ENCODE assay signal across 12 mouse cellular contexts in genomic region chr12:49171014-49171677, GRCm38 (mm10).
DNase-seq lines count a peak whose midpoint lies in the region; ATAC-seq and TF ChIP-seq lines count a peak whose summit lies in the region.
"Had no signal": no experiment of that assay in that cellular context is flagged by ENCODE, and none has a peak within 500 bp of the region (broad histone marks: within the 10 kb centered on the region; RNA-seq: fewer than 3 reads in every experiment).

No protein-coding gene starts in this region.

- H3K4me3 ChIP-seq in heart, postnatal 0 days (ENCODE audit: low read depth, low read length), result no peak overlapping the region
- no peak overlapping the region for H3K4me3 ChIP-seq in ES-Bruce4 (ENCODE audit: low read depth, low read length)
- no peak overlapping the region for H3K4me3 ChIP-seq in midbrain, embryonic 13.5 days (replicated peaks)
- H3K4me3 ChIP-seq: kidney, embryonic 15.5 days had no signal

- no peak overlapping the region for H3K4me2 ChIP-seq in heart, postnatal 0 days (ENCODE audit: low read depth, low read length)
- H3K4me2 ChIP-seq in midbrain, embryonic 13.5 days (replicated peaks), result no peak overlapping the region
- H3K4me2 ChIP-seq: kidney, embryonic 15.5 days had no signal

- no peak for TF ChIP-seq POLR2A in ES-Bruce4 (IDR thresholded peaks at IDR 0.05; ENCODE audit: insufficient read depth, low read length)

- H3K9me3 ChIP-seq in heart, postnatal 0 days (replicated peaks; ENCODE audit: control insufficient read depth, low read length), result no peaks in the 10 kb centered on the region
- no peaks in the 10 kb centered on the region for H3K9me3 ChIP-seq in ES-Bruce4 (replicated peaks; ENCODE audit: control insufficient read depth, insufficient read depth, low read length, poor library complexity, severe bottlenecking)
- H3K9me3 ChIP-seq in midbrain, embryonic 13.5 days, result no peaks in the 10 kb centered on the region
- H3K9me3 ChIP-seq: kidney, embryonic 15.5 days had no signal

- no peak for DNase-seq in heart, postnatal 0 days (ENCODE audit: low spot score)
- no peak for DNase-seq in heart, adult 8-10 months (ENCODE audit: low spot score)
- peak; percentile 4 for DNase-seq in embryo, embryonic 9.5 days (ENCODE audit: extremely low spot score)
- DNase-seq in adrenal gland, postnatal 14 days, result no peak
- no peak for DNase-seq in lung, adult 18-20 months
- DNase-seq: cerebellum, adult 8-10 months; gastrocnemius, postnatal 14 days had no signal

- ATAC-seq in heart, postnatal 0 days (ENCODE audit: insufficient read depth, low read depth), result no peak
- 0 out of 2 replicates have a peak, but pooled peaks have one; percentile 45 for ATAC-seq in midbrain, embryonic 13.5 days
- ATAC-seq in erythroid progenitor cell, adult 5-6 weeks (replicated peaks; ENCODE audit: low FRiP score, poor library complexity, severe bottlenecking), result no peak

- no peak for TF ChIP-seq EP300 in heart, postnatal 0 days (IDR thresholded peaks at IDR 0.05; ENCODE audit: low read depth)
- no peak for TF ChIP-seq EP300 in ES-Bruce4 (IDR thresholded peaks at IDR 0.05; ENCODE audit: insufficient read depth, low read depth, low read length)

- H3K27ac ChIP-seq in heart, postnatal 0 days (ENCODE audit: low read depth), result no peak overlapping the region
- no peak overlapping the region for H3K27ac ChIP-seq in ES-Bruce4 (ENCODE audit: insufficient read depth, low read length)
- no peak overlapping the region for H3K27ac ChIP-seq in midbrain, embryonic 13.5 days
- H3K27ac ChIP-seq: kidney, embryonic 15.5 days; liver, embryonic 14.5 days had no signal

- no peaks in the 10 kb centered on the region for H3K4me1 ChIP-seq in heart, postnatal 0 days (ENCODE audit: control insufficient read depth, insufficient read depth)
- no peaks in the 10 kb centered on the region for H3K4me1 ChIP-seq in ES-Bruce4 (ENCODE audit: control insufficient read depth, insufficient read depth, low read length)
- no peaks in the 10 kb centered on the region for H3K4me1 ChIP-seq in midbrain, embryonic 13.5 days (replicated peaks)
- H3K4me1 ChIP-seq: kidney, embryonic 15.5 days had no signal

- H3K36me3 ChIP-seq in heart, postnatal 0 days (replicated peaks; ENCODE audit: control insufficient read depth, insufficient read depth, low read length), result no peaks in the 10 kb centered on the region
- no peaks in the 10 kb centered on the region for H3K36me3 ChIP-seq in ES-Bruce4 (ENCODE audit: control insufficient read depth, insufficient read depth, low read length, poor library complexity, severe bottlenecking)
- no peaks in the 10 kb centered on the region for H3K36me3 ChIP-seq in midbrain, embryonic 13.5 days
- H3K36me3 ChIP-seq: kidney, embryonic 15.5 days had no signal

- 40% methylated on average over 1 of the region's 1 CpGs for WGBS in heart, postnatal 0 days
- 86% methylated on average over 1 of the region's 1 CpGs for WGBS in midbrain, embryonic 13.5 days

- no peaks in the 10 kb centered on the region for H3K27me3 ChIP-seq in heart, postnatal 0 days (ENCODE audit: control insufficient read depth, insufficient read depth, low read length)
- H3K27me3 ChIP-seq in ES-Bruce4 (ENCODE audit: control insufficient read depth, insufficient read depth, low read length, poor library complexity, severe bottlenecking), result no peaks in the 10 kb centered on the region
- no peaks in the 10 kb centered on the region for H3K27me3 ChIP-seq in midbrain, embryonic 13.5 days
- H3K27me3 ChIP-seq: kidney, embryonic 15.5 days had no signal

- TF ChIP-seq CTCF in heart, postnatal 0 days (IDR thresholded peaks at IDR 0.05; ENCODE audit: low read depth), result peak; percentile 31
- TF ChIP-seq CTCF in ES-Bruce4 (IDR thresholded peaks at IDR 0.05; ENCODE audit: low read depth, low read length), result peak; percentile 26

- no peak overlapping the region for H3K9ac ChIP-seq in heart, postnatal 0 days (replicated peaks; ENCODE audit: low read depth, low read length)
- no peak overlapping the region for H3K9ac ChIP-seq in ES-Bruce4 (ENCODE audit: low read depth, poor library complexity, severe bottlenecking)
- H3K9ac ChIP-seq in midbrain, embryonic 13.5 days (replicated peaks), result no peak overlapping the region
- H3K9ac ChIP-seq: kidney, embryonic 15.5 days; liver, embryonic 14.5 days had no signal
